Mouse (Mus musculus) CD4-positive, CD25-positive, alpha-beta regulatory T cell, adult 2 months (primary cell): ENCODE data around the gene Fxyd7.

Experiments used
- DNase-seq: peaks from one replicate; pipeline ENCODE4 v3.0.0-alpha.2; 2012; ENCODE audit warnings: low read depth, low spot score

Gene Fxyd7

DNA sequence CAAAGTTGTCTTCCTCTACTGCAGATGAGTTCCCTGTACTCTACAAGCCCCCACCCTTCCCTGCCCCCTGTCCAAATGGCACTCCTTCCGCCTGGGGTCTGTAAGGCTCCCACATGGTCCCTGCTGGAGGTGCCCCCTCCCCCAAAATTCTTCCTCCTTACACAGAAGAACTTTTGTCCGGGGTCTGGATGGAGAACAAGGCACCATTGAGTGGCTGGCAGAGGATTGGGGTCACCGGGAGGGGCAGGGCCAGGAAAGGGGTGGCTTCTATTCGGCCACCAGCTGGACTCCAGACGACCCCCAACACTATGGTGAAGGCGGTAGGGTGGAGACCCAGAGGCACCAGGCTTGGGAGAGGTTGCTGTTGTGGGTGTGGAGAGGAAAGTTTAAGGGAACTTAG is 26.2 kb upstream of the Fxyd7 start:
- DNase-seq: no peak

DNA sequence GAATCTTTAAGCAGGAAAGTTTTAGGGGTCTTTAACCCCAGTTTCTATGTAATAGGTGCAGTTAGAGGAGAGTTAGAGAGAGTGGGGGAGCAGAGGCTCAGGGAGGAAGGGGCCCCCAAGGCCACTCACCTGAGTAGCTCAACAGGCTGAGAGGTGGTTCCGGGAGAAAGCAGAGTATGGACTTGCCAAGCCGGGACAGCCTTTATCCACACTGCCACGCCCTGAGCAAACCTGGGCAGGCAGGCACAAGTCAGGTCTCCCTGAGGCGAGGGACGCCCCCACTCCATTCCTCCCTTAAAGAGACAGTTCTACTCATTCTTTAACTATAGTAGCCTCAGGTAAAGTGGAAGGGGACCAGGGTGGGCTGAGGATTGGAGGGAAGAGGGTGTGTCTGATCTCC is 25.2 kb upstream of the Fxyd7 start, which contains the start of gene Fxyd3:
TSS of gene Fxyd3 (minus strand) at position 213 of the 400 bp plus-strand sequence.
- no peak for DNase-seq

DNA sequence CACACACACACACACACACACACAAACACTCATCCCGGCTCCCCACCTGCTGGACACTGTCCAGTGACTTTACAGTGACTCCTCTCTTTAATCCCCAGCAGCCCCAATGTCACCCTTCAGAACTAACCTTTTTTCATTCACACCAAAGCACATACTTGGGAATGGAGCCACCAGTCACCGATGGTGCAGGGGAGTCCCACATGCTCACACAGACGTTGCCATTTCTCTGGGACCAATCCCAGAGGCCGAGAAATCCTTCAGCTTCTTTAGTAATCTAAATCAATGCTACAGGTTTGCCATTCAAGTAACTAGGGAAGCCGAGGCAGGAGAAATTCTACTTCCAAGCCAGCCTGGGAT is 23.4 kb upstream of the Fxyd7 start:
- no peak for DNase-seq

DNA sequence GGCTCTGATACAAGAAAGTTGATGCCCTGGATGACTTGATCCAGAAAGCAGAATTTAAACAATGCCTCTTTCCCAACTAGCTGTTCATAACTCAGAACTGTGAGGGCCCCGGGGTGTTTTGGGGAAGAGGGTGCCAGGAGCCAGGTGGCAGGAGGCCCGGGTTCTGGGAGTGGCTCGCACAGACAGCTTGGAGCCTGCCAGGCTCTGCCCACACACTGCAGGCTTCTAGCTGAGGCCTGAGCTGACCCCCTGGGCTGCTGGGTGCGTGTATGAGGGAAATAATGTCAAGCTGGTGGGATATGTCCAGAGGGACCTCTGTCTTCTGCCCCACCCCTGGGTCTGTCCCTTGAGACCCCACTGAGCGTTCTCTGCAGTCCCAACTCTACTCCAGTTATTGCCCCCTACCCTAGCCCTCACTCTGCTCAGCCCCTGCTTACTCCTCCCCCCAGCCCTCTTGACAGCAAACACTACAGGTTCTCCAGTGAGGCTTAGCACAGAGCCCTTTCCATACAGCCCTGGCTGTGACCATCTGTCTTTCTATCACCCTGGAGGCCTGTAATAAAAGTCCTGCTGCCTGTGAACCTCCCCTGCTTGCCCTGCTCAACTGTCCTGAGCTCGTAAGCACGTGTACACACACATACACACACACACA is 22.9 kb upstream of the Fxyd7 start:
- DNase-seq: no peak

DNA sequence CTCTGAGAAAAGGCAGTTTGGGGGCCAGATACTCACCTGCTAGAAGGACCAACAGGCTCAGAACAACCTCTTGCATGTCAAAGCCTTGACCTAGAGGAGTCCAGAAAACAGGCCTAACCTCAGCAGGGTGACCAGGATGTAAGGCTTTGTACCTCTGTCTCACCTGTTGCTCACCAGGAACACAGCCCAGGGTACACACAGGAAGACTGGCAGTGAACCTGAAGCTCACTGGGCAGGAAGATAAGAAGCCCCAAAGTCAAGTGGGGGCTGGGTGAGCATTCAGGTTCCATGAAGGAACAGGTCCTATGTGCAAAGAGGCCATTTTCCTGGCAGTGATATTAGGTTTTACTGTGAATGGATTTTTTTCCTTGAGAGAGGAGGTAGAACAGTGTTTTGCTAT is 22.3 kb upstream of the Fxyd7 start:
- DNase-seq: no peak

DNA sequence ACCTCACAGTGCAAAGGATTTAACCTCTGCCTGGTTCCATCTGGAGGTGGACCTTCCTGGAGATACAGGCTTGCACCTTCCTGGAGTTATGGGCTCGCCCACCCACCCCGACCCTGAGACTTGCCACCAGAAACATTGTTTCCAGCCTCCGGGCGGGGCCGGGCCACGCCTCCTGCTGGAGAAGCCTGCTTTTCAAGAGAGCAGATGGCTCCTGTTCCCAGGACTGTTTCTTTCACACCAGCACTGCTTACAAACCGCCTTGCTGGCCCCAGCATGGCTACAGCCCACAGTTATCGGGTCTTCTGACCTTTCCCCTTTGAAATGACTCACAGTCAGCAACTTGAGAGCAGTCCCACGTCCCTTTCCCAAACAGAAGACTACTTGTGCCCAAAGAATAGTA is 21.1 kb upstream of the Fxyd7 start:
- no peak for DNase-seq

DNA sequence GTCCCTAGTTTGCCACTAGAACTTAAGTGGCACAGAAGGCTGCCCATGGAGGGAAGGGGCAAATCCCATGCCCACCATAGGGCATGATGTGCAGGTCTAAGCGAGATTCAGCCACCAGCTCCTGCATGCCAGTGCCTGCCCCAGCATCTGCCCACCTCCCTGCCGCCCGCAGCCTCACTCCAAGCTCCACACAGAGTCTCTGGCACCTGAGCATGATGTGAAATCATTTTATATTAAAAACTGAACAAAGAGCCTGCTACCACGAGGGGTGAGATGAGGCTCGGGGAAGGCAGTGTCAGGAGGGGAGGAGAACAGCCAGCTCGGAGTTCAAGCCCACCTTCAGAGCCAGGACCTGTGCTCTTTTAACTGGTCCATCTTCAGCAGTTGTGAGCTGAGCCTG is 19.1 kb upstream of the Fxyd7 start:
- DNase-seq: no peak

DNA sequence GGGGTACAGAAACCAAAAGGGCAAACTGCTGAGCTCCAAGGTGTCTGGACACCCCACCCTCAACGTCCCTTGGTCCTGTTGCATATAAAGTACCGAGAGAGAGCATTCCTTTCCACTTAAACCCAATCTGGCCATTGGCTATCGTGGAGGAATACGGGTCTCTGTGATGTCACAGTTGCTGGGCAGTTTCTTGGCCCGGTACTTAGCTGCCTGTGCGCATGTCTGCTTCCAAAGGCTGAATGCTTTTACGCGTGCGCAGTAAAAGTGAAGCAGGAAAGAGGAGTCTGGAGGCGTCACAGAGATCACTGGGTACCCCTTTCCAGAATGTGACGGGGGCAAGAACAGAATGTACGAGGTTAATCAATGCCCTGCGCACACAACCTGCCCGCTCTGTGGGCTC is 18.2 kb upstream of the Fxyd7 start:
- no peak for DNase-seq

DNA sequence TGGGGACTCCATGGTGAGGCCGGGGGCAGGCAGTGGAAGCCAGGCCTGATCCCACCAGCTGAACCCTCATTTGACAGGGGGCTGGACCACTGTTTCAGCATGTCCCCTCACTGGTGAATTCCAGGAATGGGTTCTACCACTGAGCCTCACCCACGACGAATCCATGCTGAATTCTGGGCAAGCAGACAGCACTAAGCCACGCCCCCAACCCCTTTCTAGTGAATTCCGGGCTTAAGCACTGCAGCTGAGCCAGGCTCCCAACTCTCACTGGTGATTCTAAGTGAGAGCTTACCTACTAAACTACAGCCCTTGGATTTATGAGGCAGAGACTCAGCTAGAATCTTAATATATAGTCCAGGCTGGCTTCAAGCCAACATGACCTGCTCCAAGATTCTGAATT is 16.6 kb upstream of the Fxyd7 start:
- DNase-seq: no peak

DNA sequence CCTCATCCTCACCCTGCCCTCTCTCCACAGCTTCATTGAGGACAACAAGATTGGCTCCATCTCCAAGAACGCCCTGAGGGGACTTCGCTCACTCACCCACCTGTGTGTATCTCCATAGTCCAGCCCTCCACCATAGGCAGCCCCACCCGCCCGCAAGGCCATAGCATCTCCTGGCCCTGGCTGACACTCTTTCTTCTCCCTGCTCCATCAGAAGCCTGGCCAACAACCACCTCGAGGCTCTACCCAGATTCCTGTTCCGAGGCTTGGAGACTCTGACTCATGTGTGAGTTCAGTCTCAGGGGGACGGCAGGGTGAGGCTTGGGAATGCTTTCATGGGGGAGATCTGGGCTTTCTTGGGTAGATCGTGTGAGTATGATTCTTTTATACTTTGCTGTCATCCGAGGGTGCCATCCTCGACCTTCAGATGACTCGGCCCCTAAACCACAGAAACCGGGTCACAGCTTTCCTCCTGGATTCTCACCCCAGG is 11.8 kb upstream of the Fxyd7 start:
- DNase-seq: no peak

DNA sequence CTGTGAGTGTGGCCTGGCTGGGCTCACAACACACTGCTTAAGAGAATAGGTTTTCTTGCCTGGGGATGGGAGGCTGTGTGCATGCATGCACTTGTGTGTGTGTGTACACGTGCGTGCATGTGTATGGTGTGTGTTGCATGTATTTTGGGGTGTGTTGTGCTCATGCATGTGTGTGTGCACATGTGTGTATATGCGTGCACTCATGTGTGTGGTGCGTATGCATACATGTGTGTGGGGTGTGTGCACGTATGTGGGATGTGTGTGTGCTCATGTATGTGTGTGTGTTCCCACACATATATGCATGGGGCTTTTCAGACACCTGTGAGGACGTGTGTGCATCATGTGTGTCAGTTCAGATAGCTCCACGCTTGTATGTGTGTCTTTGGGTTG is 9.3 kb upstream of the Fxyd7 start:
- DNase-seq: no peak

DNA sequence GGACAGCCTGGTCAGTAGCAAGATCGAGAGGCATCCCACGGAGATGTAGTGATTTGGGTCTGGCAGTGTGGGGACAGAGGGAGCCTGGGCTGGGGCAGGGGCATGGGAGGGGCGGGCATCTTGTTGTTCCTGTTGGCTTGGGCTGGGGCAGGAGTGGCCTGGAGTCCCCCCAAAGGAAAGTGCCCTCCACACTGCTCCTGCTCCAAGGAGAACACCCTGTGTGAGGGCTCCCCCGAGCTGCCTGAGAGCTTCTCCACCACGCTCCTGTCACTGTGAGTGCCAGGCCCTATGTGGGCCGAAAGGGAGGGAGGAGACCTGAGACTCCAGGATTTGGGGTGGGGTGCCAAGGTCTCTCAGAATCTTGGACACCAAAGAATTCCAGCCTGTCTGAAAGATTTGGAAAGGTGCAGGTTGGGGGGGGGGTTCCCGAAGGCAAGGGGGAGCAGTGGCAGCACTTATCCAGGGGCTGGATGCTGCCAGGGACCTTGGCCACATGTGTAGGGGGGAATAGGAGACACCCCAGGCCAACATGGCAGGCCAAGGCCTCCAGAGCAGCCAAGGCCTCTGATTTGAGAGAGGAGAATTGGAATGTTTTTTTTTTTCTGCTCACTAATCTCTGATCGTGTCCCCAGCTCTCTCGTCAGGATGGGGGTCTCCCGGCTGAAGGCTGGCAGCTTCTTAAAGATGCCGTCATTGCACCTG is 8.8 kb upstream of the Fxyd7 start:
- DNase-seq: no peak

DNA sequence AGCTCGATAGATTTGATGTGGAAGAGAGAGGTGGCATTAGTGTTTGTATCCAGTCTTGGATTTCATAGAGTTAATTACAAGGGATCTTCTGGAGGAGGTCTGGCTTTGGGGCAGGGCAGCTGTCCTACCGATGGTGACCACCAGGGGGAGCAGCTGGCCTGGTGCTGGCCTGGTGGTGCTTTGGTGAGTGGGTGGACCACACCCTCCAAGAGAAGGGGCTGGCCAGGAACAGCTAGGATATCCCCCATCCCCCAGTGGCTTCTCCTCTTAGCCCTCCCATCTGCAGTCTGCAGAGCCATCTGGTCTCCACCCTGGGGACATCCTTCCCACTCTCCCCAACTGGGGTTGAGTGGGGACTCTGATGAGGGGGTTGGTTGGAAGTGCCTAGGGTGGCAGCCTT is 7.8 kb upstream of the Fxyd7 start, which contains the start of gene Lgi4:
TSS of gene Lgi4 (plus strand) at position 235 of the 400 bp plus-strand sequence.
- peak; percentile 85 for DNase-seq

DNA sequence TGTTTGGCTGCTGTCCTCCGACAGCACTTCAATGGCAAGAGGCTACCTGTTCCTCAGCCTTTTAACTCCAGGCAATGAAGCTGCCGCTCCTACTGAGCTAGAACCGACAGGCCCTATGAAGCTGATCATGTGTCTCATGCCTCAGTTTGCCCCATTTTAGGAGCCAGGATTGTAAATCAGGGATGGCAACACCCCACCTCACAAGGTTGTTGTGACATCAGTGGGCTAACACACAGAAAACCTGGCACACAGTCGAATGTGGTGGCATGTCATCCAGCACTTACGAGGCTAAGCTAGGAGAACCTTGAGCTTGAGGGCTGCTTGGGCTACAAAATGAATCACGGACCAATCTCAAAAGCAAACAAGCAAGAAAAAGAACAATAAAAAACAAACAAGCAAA is 6.9 kb upstream of the Fxyd7 start:
- DNase-seq: no peak

DNA sequence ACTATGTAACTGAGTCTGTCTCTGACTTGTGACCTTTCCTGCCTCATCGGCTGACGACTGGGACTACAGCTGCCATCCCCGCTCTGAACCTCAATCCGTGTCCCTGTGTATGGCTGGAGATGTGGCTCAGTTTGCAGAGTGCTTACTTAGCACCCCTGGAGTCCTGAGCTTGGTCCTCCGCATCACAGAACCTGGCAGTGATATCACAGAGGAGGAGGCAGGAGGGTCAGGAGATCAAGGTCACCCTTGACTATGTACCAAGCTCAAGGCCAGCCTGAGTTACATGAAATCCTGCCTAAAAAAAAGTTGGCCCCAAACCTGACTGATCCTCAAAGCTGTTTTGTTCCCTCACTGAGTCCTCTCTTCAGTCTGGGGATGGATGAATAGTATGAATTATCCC is 6.5 kb upstream of the Fxyd7 start:
- no peak for DNase-seq

DNA sequence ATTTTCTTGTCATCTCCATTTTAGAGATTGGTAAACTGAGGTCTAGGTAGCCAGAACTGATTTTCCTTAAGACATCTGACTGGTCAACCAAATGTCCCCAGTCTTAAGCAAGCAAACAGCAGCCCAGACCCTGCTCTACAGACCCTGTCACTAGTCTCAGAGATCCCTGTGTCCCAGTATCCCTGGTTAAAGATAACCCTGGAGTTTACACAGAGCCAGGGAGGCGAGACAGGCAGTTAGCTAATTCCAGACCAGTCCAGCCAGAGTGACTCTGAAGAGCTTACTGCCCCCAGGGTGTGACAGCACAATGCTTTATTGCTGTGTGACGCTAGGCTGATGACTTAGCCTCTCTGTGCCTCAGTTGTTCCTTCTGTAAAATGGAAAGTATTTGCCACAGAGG is 5.8 kb upstream of the Fxyd7 start, which contains the start of gene Fxyd1:
TSS of gene Fxyd1 (minus strand) at position 129 of the 400 bp plus-strand sequence.
- DNase-seq: no peak

DNA sequence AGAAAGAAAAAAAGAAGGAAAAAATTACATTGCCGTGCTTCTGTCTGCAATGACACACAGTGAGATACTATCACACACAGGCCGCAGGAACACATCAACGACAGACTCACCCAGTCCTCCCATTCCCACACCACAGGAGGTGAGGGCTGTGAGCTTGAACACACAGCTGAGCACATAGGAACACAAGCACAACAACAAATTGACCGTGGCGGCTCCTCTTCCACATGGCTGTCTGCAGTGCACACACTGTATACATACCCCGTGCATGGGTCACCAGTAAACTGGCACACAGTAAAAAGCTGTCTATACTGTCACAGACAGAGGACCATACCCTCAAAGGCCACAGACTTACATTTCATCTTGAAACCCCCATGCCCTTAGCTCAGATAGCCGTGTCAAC is 5.2 kb upstream of the Fxyd7 start:
- DNase-seq: no peak

DNA sequence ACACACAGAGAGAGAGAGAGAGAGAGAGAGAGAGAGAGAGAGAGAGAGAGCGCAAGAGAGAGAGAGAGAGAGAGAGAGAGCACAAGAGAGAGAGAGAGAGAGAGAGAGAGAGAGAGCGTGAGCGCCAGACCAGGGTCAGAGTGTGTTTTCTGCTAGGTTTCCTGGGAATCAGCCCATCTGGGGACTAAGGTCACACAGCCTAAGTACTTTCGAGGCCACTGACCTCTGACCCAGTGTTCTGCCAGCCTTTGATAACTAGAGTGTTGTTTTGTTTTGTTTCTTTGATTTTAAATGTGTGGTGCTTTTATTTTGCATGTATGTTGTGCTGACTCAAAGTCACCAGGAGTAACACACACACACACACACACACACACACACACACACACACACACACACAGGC is 4.6 kb upstream of the Fxyd7 start:
- no peak for DNase-seq

DNA sequence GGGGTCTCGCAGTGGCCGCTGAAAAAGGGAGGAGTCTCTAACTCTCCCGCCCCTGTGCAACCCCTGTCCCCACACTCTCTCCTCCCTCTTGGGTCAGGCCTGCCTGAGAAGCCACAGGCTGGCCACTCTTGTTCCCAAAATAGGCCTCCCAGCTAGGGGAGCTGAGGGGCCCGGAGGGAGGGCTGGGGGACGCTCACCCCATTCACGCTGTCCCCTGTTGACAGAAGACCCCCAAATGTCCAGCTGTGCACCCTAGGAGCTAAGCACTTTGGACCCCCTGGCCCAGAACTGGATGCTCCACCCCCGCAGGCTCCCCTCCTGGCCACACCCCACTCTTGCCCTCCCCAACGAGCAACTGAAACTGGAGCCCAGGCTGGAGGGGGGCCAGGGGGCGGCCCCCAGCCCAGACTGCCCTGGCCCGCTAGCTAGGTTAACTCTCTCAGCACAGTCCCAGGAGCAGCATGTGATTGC is 4.1 kb upstream of the Fxyd7 start:
- no peak for DNase-seq

DNA sequence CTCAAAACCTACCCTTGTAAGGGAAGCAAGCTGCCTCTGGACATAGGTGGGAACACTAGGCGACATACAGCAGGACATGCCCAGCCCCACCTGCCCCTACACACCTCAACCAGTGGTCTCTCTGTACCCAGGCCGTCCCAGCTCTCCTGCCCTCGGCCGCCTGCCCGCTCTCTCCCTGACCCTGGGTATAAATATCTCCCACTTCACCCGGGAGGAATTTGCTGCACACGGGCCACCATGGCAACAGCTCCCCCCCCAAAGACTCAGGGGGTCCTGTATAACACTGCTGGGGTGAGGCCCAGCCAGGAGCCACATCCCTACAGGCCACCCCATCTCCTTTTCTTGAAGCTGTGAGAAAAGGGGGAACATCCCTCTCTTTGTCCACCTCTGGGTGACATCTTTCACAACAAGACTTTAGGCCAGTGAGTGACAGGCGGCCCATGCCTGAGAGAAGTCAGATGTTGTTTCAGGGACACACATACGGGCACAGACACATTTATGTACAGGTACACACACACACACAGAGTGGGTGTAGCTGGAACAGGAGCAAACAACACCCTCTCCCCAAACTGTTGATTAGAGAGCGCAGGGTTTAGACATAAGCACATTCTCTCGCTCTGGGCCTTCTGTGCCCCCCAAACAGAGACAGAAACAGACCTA is 3.5 kb upstream of the Fxyd7 start:
- DNase-seq: no peak

DNA sequence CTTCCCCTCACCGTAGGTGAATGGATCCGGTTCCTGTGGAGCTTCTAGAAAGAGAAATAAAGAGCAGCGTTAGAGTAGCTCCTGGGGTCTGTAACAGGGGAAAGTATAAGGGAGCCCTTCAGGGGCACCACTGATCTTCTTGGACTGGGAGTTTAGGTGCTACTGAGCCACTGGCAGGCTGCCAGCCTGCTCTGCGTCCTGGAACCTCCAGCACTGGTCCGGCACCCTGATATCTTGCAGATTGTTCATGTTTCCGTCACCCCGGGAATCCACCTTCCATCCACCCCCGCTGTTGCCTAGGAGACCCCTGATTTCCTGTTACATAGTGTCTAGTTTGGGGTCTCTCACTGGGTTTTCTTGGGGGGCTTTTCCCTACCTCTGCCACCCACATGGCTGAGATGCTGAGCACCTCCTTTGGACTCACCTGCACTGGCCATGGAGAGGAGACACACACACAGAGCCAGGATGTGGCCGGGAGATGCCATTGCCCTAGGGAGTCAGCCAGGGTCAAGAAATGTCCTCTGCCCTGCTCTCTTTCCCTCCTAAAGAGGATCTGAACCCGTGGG is 2.7 kb upstream of the Fxyd7 start:
- no peak for DNase-seq
